25 mouse cellular contexts compared by ENCODE assay signal in genomic region chr3:89163123-89163522, GRCm38 (mm10). TPM values are rescaled to one million over a fixed set of nuclear protein-coding genes. Genes with fewer than 3 reads are reported as not detected.
DNase-seq lines count a peak whose midpoint lies in the region; ATAC-seq and TF ChIP-seq lines count a peak whose summit lies in the region.
"Had no signal": no experiment of that assay in that cellular context is flagged by ENCODE, and none has a peak within 500 bp of the region (broad histone marks: within the 10 kb centered on the region; RNA-seq: fewer than 3 reads in every experiment).

No protein-coding gene starts in this region.

- no peak overlapping the region for H3K4me2 ChIP-seq in liver, postnatal 0 days (ENCODE audit: low read depth, low read length)

- DNase-seq in cerebellum, adult 9-11 months = peak; percentile 8
- DNase-seq in cerebellum, postnatal 14 days = no peak
- peak; percentile 64 for DNase-seq in MEL (ENCODE audit: low read depth, low spot score)
- DNase-seq in gastrocnemius, adult 2 months = no peak
- DNase-seq in liver, postnatal 0 days = no peak
- DNase-seq: cerebellum, adult 8-10 months; gastrocnemius, postnatal 36 days; heart, adult 2 months; heart, postnatal 14 days; kidney, adult 18-20 months; thymus, adult 2 months had no signal

- peak overlapping the region; percentile 89 for H3K27ac ChIP-seq in MEL (ENCODE audit: control insufficient read depth, low read depth, low read length)
- peak overlapping the region; percentile 51; the same call in 1 of the 2 replicates for H3K27ac ChIP-seq in embryonic fibroblast, embryonic 13.5 days (ENCODE audit: insufficient read depth, low read length)
- no peak overlapping the region for H3K27ac ChIP-seq in gastrocnemius, adult 2 months
- H3K27ac ChIP-seq in liver, postnatal 0 days (ENCODE audit: low read depth) = no peak overlapping the region
- H3K27ac ChIP-seq: embryonic facial prominence, embryonic 10.5 days; heart, embryonic 13.5 days; hindbrain, embryonic 12.5 days; kidney, postnatal 0 days; midbrain, embryonic 12.5 days had no signal

- no peaks in the 10 kb centered on the region for H3K27me3 ChIP-seq in MEL (ENCODE audit: control insufficient read depth in 1 of 2, insufficient read depth in 2 of 2, low read length in 2 of 2)
- H3K27me3 ChIP-seq in liver, postnatal 0 days (ENCODE audit: insufficient read depth, low read length) = peaks cover 16% of the 10 kb centered on the region

- H3K4me3 ChIP-seq in MEL (ENCODE audit: control insufficient read depth in 1 of 2, insufficient read depth in 1 of 2, low read depth in 2 of 2, low read length in 2 of 2) = peak overlapping the region; percentile 76 to 80
- H3K4me3 ChIP-seq in embryonic fibroblast, embryonic 13.5 days (ENCODE audit: insufficient read depth, low read length) = no peak overlapping the region
- no peak overlapping the region for H3K4me3 ChIP-seq in gastrocnemius, adult 2 months
- H3K4me3 ChIP-seq in liver, postnatal 0 days (ENCODE audit: low read depth, low read length) = no peak overlapping the region
- H3K4me3 ChIP-seq: heart, adult 2 months; hindbrain, embryonic 12.5 days had no signal

- H3K9ac ChIP-seq in MEL (ENCODE audit: control insufficient read depth, low read depth, low read length, poor library complexity, severe bottlenecking) = peak overlapping the region; percentile 95
- no peak overlapping the region for H3K9ac ChIP-seq in liver, postnatal 0 days (replicated peaks)

- no peak for TF ChIP-seq EP300 in MEL (IDR thresholded peaks at IDR 0.05; ENCODE audit: low read depth in 1 of 2, low read length in 2 of 2)
- TF ChIP-seq EP300 in liver, postnatal 0 days (IDR thresholded peaks at IDR 0.05; ENCODE audit: low read depth) = no peak

- no peak for TF ChIP-seq RAD21 in MEL (IDR thresholded peaks at IDR 0.05; ENCODE audit: low read depth, low read length)

- TF ChIP-seq CTCF in MEL (IDR thresholded peaks at IDR 0.05 in 2 of 3, conservative IDR thresholded peaks at IDR 0.05 in 1 of 3; ENCODE audit: control insufficient read depth in 1 of 3, insufficient read depth in 1 of 3, low read depth in 2 of 3, low read length in 3 of 3, poor library complexity in 1 of 3, severe bottlenecking in 1 of 3) = no peak
- TF ChIP-seq CTCF in embryonic fibroblast, embryonic 13.5 days (IDR thresholded peaks at IDR 0.05; ENCODE audit: borderline replicate concordance, insufficient read depth, low read length) = no peak
- TF ChIP-seq CTCF in gastrocnemius, adult 2 months (IDR thresholded peaks at IDR 0.05) = no peak
- no peak for TF ChIP-seq CTCF in liver, postnatal 0 days (IDR thresholded peaks at IDR 0.05; ENCODE audit: low read depth)

- 80% methylated on average over 1 of the region's 1 CpGs for WGBS in liver, postnatal 0 days (ENCODE audit: insufficient replicate concordance)

- H3K4me1 ChIP-seq in MEL (ENCODE audit: control insufficient read depth in 1 of 2, insufficient read depth in 2 of 2, low read length in 2 of 2) = peaks cover 10 to 26% of the 10 kb centered on the region in 2 experiments
- H3K4me1 ChIP-seq in embryonic fibroblast, embryonic 13.5 days (ENCODE audit: control insufficient read depth, insufficient read depth, low read length) = peaks cover 4% of the 10 kb centered on the region; the same call in 1 of the 2 replicates
- peaks cover 31% of the 10 kb centered on the region for H3K4me1 ChIP-seq in liver, postnatal 0 days (ENCODE audit: insufficient read depth)

- H3K79me2 ChIP-seq in MEL (ENCODE audit: control insufficient read depth, insufficient read depth, low read length, poor library complexity) = peaks cover 27% of the 10 kb centered on the region

- intact Hi-C loops in gastrocnemius, adult 2 months (cut with DNase I) = loop anchor here (10.0 kb wide), 1 partner anchor 52 kb away; the partner anchor contains the start of gene Thbs3

- TF ChIP-seq POLR2A in MEL (IDR thresholded peaks at IDR 0.05; ENCODE audit: control insufficient read depth in 1 of 2, insufficient read depth in 1 of 2, low read depth in 1 of 2, low read length in 2 of 2, poor library complexity in 1 of 2) = no peak
- TF ChIP-seq POLR2A in embryonic fibroblast, embryonic 13.5 days (IDR thresholded peaks at IDR 0.05; ENCODE audit: low read depth, low read length) = no peak

- H3K36me3 ChIP-seq in MEL (ENCODE audit: control insufficient read depth in 1 of 2, insufficient read depth in 2 of 2, low read length in 2 of 2) = peaks cover 7 to 19% of the 10 kb centered on the region in 2 experiments
- H3K36me3 ChIP-seq in liver, postnatal 0 days (replicated peaks; ENCODE audit: insufficient read depth, low read length) = peaks cover 15% of the 10 kb centered on the region

- H3K9me3 ChIP-seq in MEL (replicated peaks; ENCODE audit: insufficient read depth, low read length) = no peaks in the 10 kb centered on the region
- no peaks in the 10 kb centered on the region for H3K9me3 ChIP-seq in liver, postnatal 0 days (ENCODE audit: low read length)
- H3K9me3 ChIP-seq: embryonic facial prominence, embryonic 10.5 days; G1E; heart, embryonic 13.5 days; hindbrain, embryonic 12.5 days; midbrain, embryonic 12.5 days had no signal

- ATAC-seq in megakaryocyte-erythroid progenitor cell, adult 5-6 weeks (replicated peaks; ENCODE audit: low FRiP score, low TSS enrichment, poor library complexity, severe bottlenecking) = no peak
- no peak for ATAC-seq in liver, postnatal 0 days
- ATAC-seq: CD4-positive, CD25-positive, alpha-beta regulatory T cell, adult 4 months; lung, postnatal 0 days had no signal

TF ChIP-seq in MEL, 35 proteins besides CTCF, POLR2A, EP300 and RAD21 (continues in another document):
- TF ChIP-seq POLR2AphosphoS5 (IDR thresholded peaks at IDR 0.05; ENCODE audit: borderline replicate concordance, low read depth, low read length) (no peak), TBP (IDR thresholded peaks at IDR 0.05; ENCODE audit: low read depth, low read length) (no peak), CHD2 (IDR thresholded peaks at IDR 0.05; ENCODE audit: low read length) (no peak), MYB (IDR thresholded peaks at IDR 0.05; ENCODE audit: low read depth, low read length) (no peak), MAX (IDR thresholded peaks at IDR 0.05; ENCODE audit: low read length) (no peak), BHLHE40 (IDR thresholded peaks at IDR 0.05; ENCODE audit: borderline replicate concordance, low read depth, low read length) (no peak), TAL1 (IDR thresholded peaks at IDR 0.05; ENCODE audit: low read length) (no peak)

RNA-seq across cellular contexts. Expression of gene Clk2, which starts 1.5 kb away (rescaled TPM):
- 27.5 and 28.2 TPM in 2 replicates for total RNA-seq in MEL (2012; rRNA removed)
- polyA plus RNA-seq in MEL (2012; ENCODE audit: insufficient read depth in 1 of 2, insufficient read length in 2 of 2, low read depth in 1 of 2, low replicate concordance in 2 of 2, missing spikeins in 1 of 2) = 100 to 1,000 TPM in 1 of 2 experiments, 10 to 100 TPM in 1; 83.6 to 138 TPM
- 45.3 and 57.5 TPM in 2 replicates for polyA plus RNA-seq in embryonic fibroblast, embryonic 13.5 days (2011; ENCODE audit: insufficient read length, low read depth, missing spikeins)
- total RNA-seq in gastrocnemius, adult 2 months (2021) = 10 to 100 TPM; 16.0 to 21.4 TPM
- total RNA-seq in megakaryocyte-erythroid progenitor cell, adult 5-6 weeks (2014; fragmentation: Nextera tagmentation) = 72.3 and 88.0 TPM in 2 replicates
- total RNA-seq in megakaryocyte-erythroid progenitor cell, adult 5-6 weeks (2017) = 46.6 and 69.3 TPM in 2 replicates
- 5.0 and 5.7 TPM in 2 replicates for polyA plus RNA-seq in liver, postnatal 0 days (2015; fragmentation: Nextera tagmentation; extraction: Ambion mirVana)

RNA-seq across cellular contexts. Expression of gene Hcn3, which starts 3.1 kb away (rescaled TPM):
- 4.0 TPM in 2 replicates for total RNA-seq in MEL (2012; rRNA removed)
- polyA plus RNA-seq in MEL (2012; ENCODE audit: insufficient read depth in 1 of 2, insufficient read length in 2 of 2, low read depth in 1 of 2, low replicate concordance in 2 of 2, missing spikeins in 1 of 2) = 1 to 10 TPM in 1 of 2 experiments, not detected in 1; 7.4 TPM
- 0.32 and 1.0 TPM in 2 replicates for polyA plus RNA-seq in embryonic fibroblast, embryonic 13.5 days (2011; ENCODE audit: insufficient read length, low read depth, missing spikeins)
- under 1 TPM; 0.31 to 0.43 TPM for total RNA-seq in gastrocnemius, adult 2 months (2021)
- 1.5 and 1.6 TPM in 2 replicates for total RNA-seq in megakaryocyte-erythroid progenitor cell, adult 5-6 weeks (2014; fragmentation: Nextera tagmentation)
- 1.4 and 2.5 TPM in 2 replicates for total RNA-seq in megakaryocyte-erythroid progenitor cell, adult 5-6 weeks (2017)
- polyA plus RNA-seq in liver, postnatal 0 days (2015; fragmentation: Nextera tagmentation; extraction: Ambion mirVana) = 0.19 and 0.49 TPM in 2 replicates

RNA-seq across cellular contexts. Expression of gene Scamp3, which starts 14.2 kb away (rescaled TPM):
- 78.1 and 101 TPM in 2 replicates for total RNA-seq in MEL (2012; rRNA removed)
- polyA plus RNA-seq in MEL (2012; ENCODE audit: insufficient read depth in 1 of 2, insufficient read length in 2 of 2, low read depth in 1 of 2, low replicate concordance in 2 of 2, missing spikeins in 1 of 2) = 100 to 1,000 TPM in 1 of 2 experiments, not detected in 1; 287 TPM
- 75.7 and 91.2 TPM in 2 replicates for polyA plus RNA-seq in embryonic fibroblast, embryonic 13.5 days (2011; ENCODE audit: insufficient read length, low read depth, missing spikeins)
- total RNA-seq in gastrocnemius, adult 2 months (2021) = 10 to 100 TPM; 37.7 to 39.0 TPM
- total RNA-seq in megakaryocyte-erythroid progenitor cell, adult 5-6 weeks (2014; fragmentation: Nextera tagmentation) = 86.7 and 129 TPM in 2 replicates
- total RNA-seq in megakaryocyte-erythroid progenitor cell, adult 5-6 weeks (2017) = 32.8 and 34.8 TPM in 2 replicates
- 50.1 and 52.2 TPM in 2 replicates for polyA plus RNA-seq in liver, postnatal 0 days (2015; fragmentation: Nextera tagmentation; extraction: Ambion mirVana)

RNA-seq across cellular contexts. Expression of gene Fam189b, which starts 19.8 kb away (rescaled TPM):
- total RNA-seq in MEL (2012; rRNA removed) = 6.2 and 7.0 TPM in 2 replicates
- polyA plus RNA-seq in MEL (2012; ENCODE audit: insufficient read depth in 1 of 2, insufficient read length in 2 of 2, low read depth in 1 of 2, low replicate concordance in 2 of 2, missing spikeins in 1 of 2) = 10 to 100 TPM in 1 of 2 experiments, not detected in 1; 35.3 TPM
- 46.9 and 49.5 TPM in 2 replicates for polyA plus RNA-seq in embryonic fibroblast, embryonic 13.5 days (2011; ENCODE audit: insufficient read length, low read depth, missing spikeins)
- 10 to 100 TPM; 15.8 to 17.2 TPM for total RNA-seq in gastrocnemius, adult 2 months (2021)
- total RNA-seq in megakaryocyte-erythroid progenitor cell, adult 5-6 weeks (2014; fragmentation: Nextera tagmentation) = 28.1 and 39.1 TPM in 2 replicates
- total RNA-seq in megakaryocyte-erythroid progenitor cell, adult 5-6 weeks (2017) = 6.9 and 13.7 TPM in 2 replicates
- polyA plus RNA-seq in liver, postnatal 0 days (2015; fragmentation: Nextera tagmentation; extraction: Ambion mirVana) = 1.4 and 2.1 TPM in 2 replicates

RNA-seq across cellular contexts. Expression of gene Pklr, which starts 27.2 kb away (rescaled TPM):
- total RNA-seq in MEL (2012; rRNA removed) = 41.1 and 53.2 TPM in 2 replicates
- 100 to 1,000 TPM; 133 to 185 TPM for polyA plus RNA-seq in MEL (2012; ENCODE audit: insufficient read depth in 1 of 2, insufficient read length in 2 of 2, low read depth in 1 of 2, low replicate concordance in 2 of 2, missing spikeins in 1 of 2)
- polyA plus RNA-seq in embryonic fibroblast, embryonic 13.5 days (2011; ENCODE audit: insufficient read length, low read depth, missing spikeins) = not detected in 2 replicates
- total RNA-seq in gastrocnemius, adult 2 months (2021) = not detected
- 213 and 235 TPM in 2 replicates for total RNA-seq in megakaryocyte-erythroid progenitor cell, adult 5-6 weeks (2014; fragmentation: Nextera tagmentation)
- 157 and 170 TPM in 2 replicates for total RNA-seq in megakaryocyte-erythroid progenitor cell, adult 5-6 weeks (2017)
- 18.6 and 27.8 TPM in 2 replicates for polyA plus RNA-seq in liver, postnatal 0 days (2015; fragmentation: Nextera tagmentation; extraction: Ambion mirVana)
- total RNA-seq: adrenal gland, adult 18-20 months; gastrocnemius, postnatal 36 days; heart, adult 2 months; heart, postnatal 14 days; left cerebral cortex, postnatal 10 days; neutrophil, adult 5-6 weeks had no signal
- polyA plus RNA-seq: CD4-positive, CD25-positive, alpha-beta regulatory T cell, adult 4 months; urinary bladder, adult 2 months had no signal

Comparison
In these comparisons a context has a peak if more than half of its experiments do, and no peak if none do; other contexts are left out.
1. DNase-seq: peak in cerebellum, adult 9-11 months (single experiment) and MEL (single experiment); none in cerebellum, postnatal 14 days (0 of 2), gastrocnemius, adult 2 months (single experiment) and liver, postnatal 0 days (single experiment).
2. H3K27ac ChIP-seq: peak in MEL (single experiment) and embryonic fibroblast, embryonic 13.5 days (single experiment); none in gastrocnemius, adult 2 months (single experiment) and liver, postnatal 0 days (single experiment).
3. H3K4me3 ChIP-seq: peak in MEL (2 of 2); none in embryonic fibroblast, embryonic 13.5 days (single experiment), gastrocnemius, adult 2 months (single experiment) and liver, postnatal 0 days (single experiment).